Mouse (Mus musculus): ENCODE measurements around the gene 4930507D05Rik.
"Not testable (repeated sequence)": the region's sequence is repeated elsewhere in the genome, so short reads cannot be mapped to it uniquely, and the experiment has no call there.

Gene 4930507D05Rik

DNA sequence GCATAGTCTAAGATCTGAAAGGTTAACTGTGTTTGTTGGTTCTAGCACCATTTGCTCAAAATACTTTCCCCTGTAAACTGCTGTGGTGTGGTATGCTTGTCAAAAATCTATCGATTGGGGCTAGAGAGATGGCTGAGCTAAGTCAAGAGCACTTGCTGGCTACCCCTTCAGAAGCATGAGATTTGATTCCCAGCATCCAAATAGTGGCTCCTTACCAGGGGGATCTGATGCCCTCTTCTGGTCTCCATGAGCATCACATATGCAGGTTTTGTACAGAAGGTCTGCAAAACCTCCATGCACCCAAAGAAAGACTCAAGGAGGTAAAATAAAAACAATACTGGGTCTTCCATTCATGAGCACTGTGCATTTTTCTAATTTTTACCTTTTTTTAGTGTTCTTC lies 39.0 kb downstream of the 4930507D05Rik start:
- H3K36me3 ChIP-seq (ENCODE audit: insufficient read depth, low read length): no peaks in the 10 kb centered on the region
- H3K4me3 ChIP-seq (replicated peaks; ENCODE audit: low read length): no peak overlapping the region
- H3K4me1 ChIP-seq (replicated peaks; ENCODE audit: low read depth, low read length): peaks cover 35% of the 10 kb centered on the region
- peaks cover 2% of the 10 kb centered on the region; the same call in 1 of the 2 replicates for H3K27me3 ChIP-seq (ENCODE audit: insufficient read depth, low read length)
- TF ChIP-seq POU5F1 (IDR thresholded peaks at IDR 0.05; ENCODE audit: borderline replicate concordance, low read length) (no peak), CTCF (conservative IDR thresholded peaks at IDR 0.05; ENCODE audit: low read length) (peak; percentile 55)
- no peaks in the 10 kb centered on the region for H3K9me3 ChIP-seq (ENCODE audit: low read length)

DNA sequence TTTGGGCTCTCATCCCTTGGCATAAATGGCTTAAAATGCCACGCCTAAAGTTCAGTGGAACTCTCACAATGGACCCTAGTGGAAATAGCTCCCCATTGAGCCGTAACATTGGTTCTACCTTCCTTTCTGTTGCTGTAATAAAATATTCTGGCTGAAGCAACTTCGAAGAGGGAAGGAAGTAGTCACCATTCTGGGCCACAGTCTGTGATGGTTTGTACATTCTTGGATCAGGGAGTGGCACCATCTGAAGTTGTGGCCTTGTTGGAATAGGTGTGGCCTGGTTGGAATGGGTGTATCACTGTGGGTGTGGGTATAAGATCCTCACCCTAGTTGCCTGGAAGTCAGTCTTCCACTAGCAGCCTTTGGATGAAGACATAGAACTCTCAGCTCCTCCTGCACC lies 42.4 kb downstream of the 4930507D05Rik start:
- not testable (repeated sequence) for H3K27me3 ChIP-seq (ENCODE audit: insufficient read depth, low read length); H3K9me3 ChIP-seq (ENCODE audit: low read length); H3K4me3 ChIP-seq (replicated peaks; ENCODE audit: low read length)

DNA sequence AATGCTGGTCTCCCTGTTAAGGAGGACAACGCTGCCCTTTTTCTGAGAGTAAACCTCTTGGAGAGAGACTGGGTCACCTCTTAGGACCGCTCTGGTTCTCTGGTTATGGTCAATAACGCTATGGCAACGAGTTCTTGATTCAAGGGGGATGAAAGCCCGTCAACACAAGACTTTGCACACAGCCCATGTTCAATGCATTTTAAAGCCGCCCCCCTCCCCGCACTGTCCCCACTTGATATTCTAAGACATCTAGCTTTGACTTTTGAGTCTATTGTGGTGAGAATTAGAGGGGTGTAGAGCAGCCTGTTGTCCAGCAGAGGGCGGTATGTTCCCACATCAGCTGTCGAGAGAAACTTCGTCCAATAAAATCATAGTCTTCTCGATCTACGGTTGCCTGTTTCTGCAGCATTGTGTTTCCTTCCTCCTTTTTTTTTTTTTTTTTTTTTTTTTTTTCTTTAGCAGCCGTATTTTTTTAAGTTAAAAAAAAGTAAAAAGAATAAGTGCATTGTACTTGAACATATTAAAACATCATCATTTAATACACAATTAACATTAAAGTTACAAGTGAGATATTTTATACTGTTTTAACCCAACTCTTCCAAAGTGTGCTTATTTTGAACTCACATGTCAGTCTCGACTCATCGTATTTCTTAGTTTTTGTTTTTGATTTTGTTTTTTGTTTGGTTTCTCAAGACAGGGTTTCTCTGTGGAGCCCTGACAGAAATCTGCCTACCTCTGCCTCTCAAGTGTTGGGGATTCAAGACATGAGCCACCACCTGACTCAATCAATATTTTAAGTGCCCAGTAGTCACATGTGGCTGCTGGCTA lies 51.0 kb downstream of the 4930507D05Rik start:
- Histone ChIP-seq H3K4me1 (replicated peaks; ENCODE audit: low read depth, low read length) (no peaks in the 10 kb centered on the region), H3K4me3 (replicated peaks; ENCODE audit: low read length) (no peak overlapping the region), H3K9me3 (ENCODE audit: low read length) (no peaks in the 10 kb centered on the region), H3K36me3 (ENCODE audit: insufficient read depth, low read length) (no peaks in the 10 kb centered on the region), H3K27me3 (ENCODE audit: insufficient read depth, low read length) (no peaks in the 10 kb centered on the region)
- TF ChIP-seq NANOG (IDR thresholded peaks at IDR 0.05; ENCODE audit: borderline replicate concordance, low read length) (no peak), CTCF (conservative IDR thresholded peaks at IDR 0.05; ENCODE audit: low read length) (peak; percentile 81)

More for the DNA sequence above, 42.4 kb downstream of the 4930507D05Rik start:
- H3K4me1 ChIP-seq (replicated peaks; ENCODE audit: low read depth, low read length): peaks cover 19% of the 10 kb centered on the region
- H3K36me3 ChIP-seq (ENCODE audit: insufficient read depth, low read length): not testable (repeated sequence)

All from E14TG2a.4 (cell line).